Mouse (Mus musculus) left cerebral cortex, adult 18-20 months (tissue): ENCODE measurements around the gene Hist1h1e. TPM values are rescaled to one million over a fixed set of nuclear protein-coding genes. Genes with fewer than 3 reads are reported as not detected.
"Not testable (repeated sequence)": the region's sequence is repeated elsewhere in the genome, so short reads cannot be mapped to it uniquely, and the experiment has no call there.

Experiments used
- DNase-seq, 2 experiments: peaks; one replicate each; pipeline ENCODE4 v3.0.0; 2021 to 2022; ENCODE audit warnings: low spot score in 2 of 2, mixed read lengths in 1 of 2
- total RNA-seq, 2 experiments: library from RNA; stranded (reverse); gene quantifications; 2 replicates each; pipeline ENCODE4 v1.2.3; 2021

Hist1h1e gene
- total RNA-seq, 2 experiments from 2014 or later: 49.2 to 54.0 TPM

DNA sequence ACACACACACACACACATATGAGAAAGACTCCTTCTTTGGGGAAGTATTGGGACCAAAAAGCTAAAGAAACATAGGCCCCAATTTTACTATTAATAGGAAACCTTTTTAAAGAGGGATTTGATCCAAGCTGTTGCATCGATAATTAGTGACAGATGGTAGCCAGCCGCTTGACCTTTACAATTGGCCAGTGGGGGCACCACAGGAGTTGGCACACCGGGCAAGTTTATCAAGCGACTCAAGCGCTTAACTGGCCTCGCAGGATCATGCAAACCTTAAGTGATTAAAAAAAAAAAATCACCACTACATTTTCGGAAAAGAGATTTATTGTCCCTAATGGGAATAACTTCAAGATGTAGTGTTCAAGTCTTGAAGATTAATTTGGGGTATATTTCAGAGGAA lies 29.7 kb downstream of the Hist1h1e start:
- no peak for DNase-seq

GRCm38 (mm10) chr13:23591886-23592285 lies 30.5 kb downstream of the Hist1h1e start:
- DNase-seq: not testable (repeated sequence)

- no peak for DNase-seq
Measured at GRCm38 (mm10) chr13:23591206-23591605, 31.2 kb downstream of the Hist1h1e start.

DNA sequence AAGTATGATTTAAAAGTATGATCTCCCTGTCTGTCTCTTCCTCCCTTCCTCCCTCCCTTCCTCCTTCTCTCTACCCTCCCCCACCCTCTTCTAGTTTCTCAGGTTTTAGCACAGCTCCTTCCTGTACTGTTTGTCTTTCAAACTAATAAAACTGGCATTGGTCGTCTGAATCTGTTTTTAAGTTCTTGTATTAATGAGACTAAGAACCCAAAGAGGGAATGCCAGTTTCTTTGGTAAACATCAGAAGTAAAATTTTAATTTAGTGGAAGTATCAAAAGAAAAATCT lies 35.5 kb downstream of the Hist1h1e start:
- DNase-seq: no peak

- DNase-seq: no peak
Measured at GRCm38 (mm10) chr13:23586099-23586939, 36.0 kb downstream of the Hist1h1e start.

GRCm38 (mm10) chr13:23585442-23586098 lies 36.8 kb downstream of the Hist1h1e start:
- DNase-seq: peak; percentile 60 to 67

GRCm38 (mm10) chr13:23585029-23585441 lies 37.3 kb downstream of the Hist1h1e start:
- peak; percentile 66 to 78 for DNase-seq

- no peak for DNase-seq
Measured at GRCm38 (mm10) chr13:23584331-23584730, 38.0 kb downstream of the Hist1h1e start.

GRCm38 (mm10) chr13:23583387-23584068 lies 38.8 kb downstream of the Hist1h1e start:
- no peak for DNase-seq

DNA sequence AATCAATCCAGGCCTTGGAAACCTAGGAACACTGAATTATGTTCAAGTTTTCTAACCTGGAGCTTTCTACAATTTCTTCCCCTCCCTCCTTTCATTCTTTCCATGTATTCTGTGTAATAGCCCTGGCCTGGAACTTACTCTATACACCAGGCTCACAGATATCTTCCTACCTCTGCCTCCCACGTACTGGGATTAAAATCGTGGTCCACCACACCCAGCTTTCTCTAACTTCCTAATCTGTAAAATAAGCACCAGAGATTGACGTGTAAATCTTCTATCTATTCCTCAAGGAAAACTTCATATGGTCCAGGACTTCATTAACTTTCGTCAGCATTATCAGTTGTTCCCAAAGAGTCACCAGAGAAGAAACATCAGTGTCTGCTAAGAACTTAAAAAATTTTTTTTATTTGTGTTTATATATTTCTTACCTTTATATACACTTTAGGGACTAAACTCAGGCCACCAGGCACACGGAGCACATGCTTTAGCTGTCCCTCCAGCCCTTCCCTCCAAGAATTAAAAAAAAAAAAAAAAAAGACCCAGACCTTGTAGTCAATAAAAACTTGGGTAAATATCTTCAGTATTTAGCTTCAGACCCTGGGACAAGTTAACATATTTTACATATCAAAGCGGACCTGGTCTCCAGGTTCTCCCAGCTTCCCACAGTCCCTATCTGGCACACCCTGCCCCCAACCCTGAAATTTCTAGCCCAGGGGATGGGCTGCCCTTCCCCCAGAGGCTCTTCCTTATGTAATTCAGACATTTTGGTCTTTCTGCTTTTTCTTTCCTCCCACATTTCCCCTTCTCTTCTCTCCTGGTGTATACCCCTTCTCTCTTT lies 39.9 kb downstream of the Hist1h1e start:
- no peak for DNase-seq

DNA sequence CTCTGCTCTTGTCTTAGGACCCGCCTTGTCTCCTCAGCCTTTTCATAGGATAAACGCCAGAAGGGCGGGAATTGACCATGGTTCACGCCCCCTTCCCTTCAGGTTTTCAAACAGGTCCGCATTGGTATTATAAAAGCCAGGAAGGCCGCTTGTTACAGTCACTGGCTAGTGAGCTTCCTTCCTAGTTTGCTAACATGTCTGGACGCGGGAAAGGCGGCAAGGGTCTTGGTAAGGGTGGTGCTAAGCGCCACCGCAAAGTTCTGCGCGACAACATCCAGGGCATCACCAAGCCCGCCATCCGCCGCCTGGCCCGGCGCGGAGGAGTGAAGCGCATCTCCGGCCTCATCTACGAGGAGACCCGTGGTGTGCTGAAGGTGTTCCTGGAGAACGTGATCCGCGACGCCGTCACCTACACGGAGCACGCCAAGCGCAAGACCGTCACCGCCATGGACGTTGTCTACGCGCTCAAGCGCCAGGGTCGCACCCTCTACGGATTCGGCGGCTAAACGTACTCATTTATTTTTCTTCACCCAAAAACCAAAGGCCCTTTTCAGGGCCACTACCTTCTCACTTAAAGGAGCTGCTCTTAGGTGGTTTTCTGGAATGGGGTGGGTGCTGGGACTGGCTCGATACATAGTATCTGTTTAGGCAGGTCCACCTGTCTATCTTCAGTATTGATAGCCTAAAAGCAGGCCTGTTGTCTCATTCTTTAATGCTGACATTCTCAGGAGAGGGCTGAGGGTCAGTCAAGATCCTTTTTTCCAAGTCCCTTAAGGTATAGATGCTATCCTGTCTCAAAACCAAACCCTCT lies 40.7 kb downstream of the Hist1h1e start, which contains the start of gene Hist1h4d:
Hist1h4d (plus strand) TSS at position 191 of the 811 bp plus-strand sequence.
- peak; percentile 95 to 96 for DNase-seq

GRCm38 (mm10) chr13:23577835-23578234 lies 44.5 kb downstream of the Hist1h1e start:
- no peak for DNase-seq

- no peak for DNase-seq
Measured at GRCm38 (mm10) chr13:23576906-23577639, 45.3 kb downstream of the Hist1h1e start.

- no peak for DNase-seq
Measured at GRCm38 (mm10) chr13:23576351-23576881, 45.9 kb downstream of the Hist1h1e start.

GRCm38 (mm10) chr13:23575864-23576313 lies 46.5 kb downstream of the Hist1h1e start:
- DNase-seq: not testable (repeated sequence)

GRCm38 (mm10) chr13:23575271-23575851 lies 47.0 kb downstream of the Hist1h1e start, which contains the start of gene Hist1h3d:
Gene Hist1h3d, plus strand, starts transcription at chr13:23575763.
- DNase-seq: peak; percentile 53 to 71

GRCm38 (mm10) chr13:23574546-23575170 lies 47.7 kb downstream of the Hist1h1e start:
- not testable (repeated sequence) for DNase-seq

GRCm38 (mm10) chr13:23573898-23574524 lies 48.3 kb downstream of the Hist1h1e start, which contains the start of the genes Hist1h2bf and Hist1h2ad:
Gene Hist1h2bf, minus strand, starts transcription at chr13:23574196.
Gene Hist1h2ad, plus strand, starts transcription at chr13:23574381.
- DNase-seq: peak; percentile 79 to 89
